Mouse (Mus musculus) midbrain, embryonic 14.5 days (tissue): ENCODE results near the gene Nrp1. TPM values are rescaled to one million over a fixed set of nuclear protein-coding genes. Genes with fewer than 3 reads are reported as not detected.

Experiments used
- ATAC-seq: fragments of 200-750 bp; cut with Nextera tagmentation; 2 replicates; pipeline ENCODE4 v1.8.0; 2017; ENCODE audit warnings: moderate number of reproducible peaks, moderate library complexity; ENCODE audit not compliant: low FRiP score, low TSS enrichment
- DNase-seq: peaks from one replicate; pipeline ENCODE4 v3.0.0-alpha.2; 2015
- H3K27ac ChIP-seq: fragments of 300-500 bp; sonication (generic); replicated peaks from 2 replicates; pipeline ENCODE4 v1.5.1; 2014; ENCODE audit warnings: mild to moderate bottlenecking, low read depth, low read length, moderate library complexity
- H3K27me3 ChIP-seq: fragments of 300-500 bp; sonication (generic); 2 replicates; pipeline ENCODE4 v1.6.1; 2014; ENCODE audit warnings: low read length, control low read depth, mixed read lengths; ENCODE audit not compliant: control insufficient read depth, insufficient read depth
- H3K36me3 ChIP-seq: fragments of 300-500 bp; sonication (generic); 2 replicates; pipeline ENCODE4 v1.6.1; 2014; ENCODE audit warnings: low read length, control low read depth; ENCODE audit not compliant: control insufficient read depth, insufficient read depth
- H3K4me1 ChIP-seq: fragments of 300-500 bp; sonication (generic); 2 replicates; pipeline ENCODE4 v1.6.1; 2014; ENCODE audit warnings: mild to moderate bottlenecking, antibody characterized with exemption, low read length, control low read depth; ENCODE audit not compliant: control insufficient read depth, insufficient read depth
- H3K4me2 ChIP-seq: fragments of 300-500 bp; sonication (generic); 2 replicates; pipeline ENCODE4 v1.6.1; 2014; ENCODE audit warnings: mild to moderate bottlenecking, low read length, moderate library complexity
- H3K4me3 ChIP-seq: fragments of 300-500 bp; sonication (generic); replicated peaks from 2 replicates; pipeline ENCODE4 v1.5.1; 2014; ENCODE audit warnings: low read depth, low read length
- H3K9ac ChIP-seq: fragments of 300-500 bp; sonication (generic); replicated peaks from 2 replicates; pipeline ENCODE4 v1.6.1; 2014; ENCODE audit warnings: mild to moderate bottlenecking, low read length, moderate library complexity
- H3K9me3 ChIP-seq: fragments of 300-500 bp; sonication (generic); 2 replicates; pipeline ENCODE4 v1.6.1; 2016; ENCODE audit warnings: low read length, control low read depth, mixed read lengths; ENCODE audit not compliant: control insufficient read depth
- WGBS: fragments of 180-500 bp; shearing (Covaris S2); extraction: QIAGEN DNeasy Blood & Tissue Kit; methylation state at CpG from one replicate; pipeline ENCODE4 v1.1.7; 2014; 5-methylcytosine and 5-hydroxymethylcytosine counted together
- polyA plus RNA-seq: library from polyadenylated mRNA; unstranded; fragments of >200 nt; fragmentation: Nextera tagmentation; extraction: Ambion mirVana; gene quantifications from 2 replicates; pipeline ENCODE4 v1.2.1, GENCODE M21; 2014

Nrp1 gene
- polyA plus RNA-seq, 1 experiment from 2014 or later = 61.7 TPM

GRCm38 (mm10) chr8:128375291-128375690 lies 16.9 kb downstream of the Nrp1 start:
- Histone ChIP-seq H3K36me3 (peaks cover 4% of the 10 kb centered on the region; the same call in 1 of the 2 replicates), H3K4me3 (no peak overlapping the region), H3K4me1 (0 out of 2 replicates have a peak, but pooled peaks cover 5% of the 10 kb centered on the region), H3K9me3 (no peaks in the 10 kb centered on the region), H3K4me2 (no peak overlapping the region), H3K27ac (no peak overlapping the region), H3K27me3 (no peaks in the 10 kb centered on the region), H3K9ac (no peak overlapping the region)
- ATAC-seq (no peak), DNase-seq (peak; percentile 37)
- 56% methylated on average over 4 of the region's 4 CpGs for WGBS

GRCm38 (mm10) chr8:128383176-128383575 lies 24.8 kb downstream of the Nrp1 start:
- H3K36me3 ChIP-seq = no peaks in the 10 kb centered on the region
- H3K4me2 ChIP-seq = no peak overlapping the region
- no peak for ATAC-seq
- no peaks in the 10 kb centered on the region for H3K27me3 ChIP-seq
- H3K27ac ChIP-seq = no peak overlapping the region
- peaks cover 10% of the 10 kb centered on the region; the same call in 1 of the 2 replicates for H3K4me1 ChIP-seq
- H3K9me3 ChIP-seq = no peaks in the 10 kb centered on the region
- no peak overlapping the region for H3K4me3 ChIP-seq
- peak; percentile 19 for DNase-seq
- 17% methylated on average over 3 of the region's 3 CpGs for WGBS
- no peak overlapping the region for H3K9ac ChIP-seq

GRCm38 (mm10) chr8:128384366-128384765 lies 26.0 kb downstream of the Nrp1 start:
- no peak overlapping the region for H3K4me3 ChIP-seq
- DNase-seq (no peak), ATAC-seq (no peak)
- H3K9ac ChIP-seq = no peak overlapping the region
- H3K36me3 ChIP-seq = no peaks in the 10 kb centered on the region
- H3K27me3 ChIP-seq = no peaks in the 10 kb centered on the region
- no peaks in the 10 kb centered on the region for H3K9me3 ChIP-seq
- no peak overlapping the region for H3K4me2 ChIP-seq
- H3K4me1 ChIP-seq = peaks cover 5% of the 10 kb centered on the region; the same call in 1 of the 2 replicates
- WGBS = 76% methylated on average over 2 of the region's 2 CpGs
- H3K27ac ChIP-seq = no peak overlapping the region

- H3K4me1 ChIP-seq = peaks cover 5% of the 10 kb centered on the region; the same call in 1 of the 2 replicates
- no peak overlapping the region for H3K27ac ChIP-seq
- no peak overlapping the region for H3K4me3 ChIP-seq
- no peak for ATAC-seq
- no peaks in the 10 kb centered on the region for H3K36me3 ChIP-seq
- no peak overlapping the region for H3K9ac ChIP-seq
- DNase-seq = no peak
- no peak overlapping the region for H3K4me2 ChIP-seq
- H3K27me3 ChIP-seq = no peaks in the 10 kb centered on the region
- WGBS = 38% methylated on average over 5 of the region's 5 CpGs
- no peaks in the 10 kb centered on the region for H3K9me3 ChIP-seq
These were observed 26.5 kb downstream of the Nrp1 start for GRCm38 (mm10) chr8:128384921-128385332.

GRCm38 (mm10) chr8:128386963-128387621 lies 28.7 kb downstream of the Nrp1 start:
- Histone ChIP-seq H3K4me3 (no peak overlapping the region), H3K4me2 (no peak overlapping the region), H3K27ac (no peak overlapping the region), H3K4me1 (peaks cover 5% of the 10 kb centered on the region; the same call in 1 of the 2 replicates), H3K9me3 (no peaks in the 10 kb centered on the region), H3K9ac (no peak overlapping the region), H3K36me3 (no peaks in the 10 kb centered on the region), H3K27me3 (no peaks in the 10 kb centered on the region)
- no peak for ATAC-seq
- WGBS = 81% methylated on average over 2 of the region's 2 CpGs
- DNase-seq = no peak

GRCm38 (mm10) chr8:128390759-128391158 lies 32.4 kb downstream of the Nrp1 start:
- DNase-seq (no peak), ATAC-seq (no peak)
- Histone ChIP-seq H3K9me3 (no peaks in the 10 kb centered on the region), H3K4me1 (no peaks in the 10 kb centered on the region), H3K4me2 (no peak overlapping the region), H3K27ac (no peak overlapping the region), H3K27me3 (no peaks in the 10 kb centered on the region), H3K36me3 (no peaks in the 10 kb centered on the region), H3K4me3 (no peak overlapping the region), H3K9ac (no peak overlapping the region)

DNA sequence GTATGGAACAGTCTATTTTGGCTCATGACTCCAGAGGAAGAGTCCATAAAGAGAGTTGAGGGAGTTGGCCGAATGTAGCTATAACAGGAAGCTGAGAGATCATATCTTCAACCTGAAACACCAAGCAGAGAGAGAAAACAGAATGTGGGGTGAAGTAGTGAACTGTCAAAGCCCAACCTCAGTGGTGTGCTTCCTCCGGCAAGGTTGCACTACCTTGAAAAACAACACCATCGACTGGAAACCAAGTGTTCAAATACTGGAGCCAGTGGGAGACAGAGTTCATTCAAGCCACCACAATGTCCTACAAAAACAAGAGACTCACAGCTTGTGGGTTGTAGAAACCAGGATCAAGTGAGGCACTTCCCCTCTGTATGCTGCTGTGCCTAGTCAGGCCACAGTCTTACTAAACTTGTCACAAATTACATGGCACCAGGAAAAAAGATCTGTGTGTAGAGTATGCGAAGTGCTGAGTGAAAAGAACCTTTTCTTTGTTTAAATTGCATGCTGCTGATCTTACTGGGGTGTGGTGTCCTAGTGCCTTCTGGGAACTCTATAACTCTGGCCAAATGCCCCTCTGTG lies 32.9 kb downstream of the Nrp1 start:
- no peak overlapping the region for H3K4me2 ChIP-seq
- DNase-seq (no peak), ATAC-seq (no peak)
- H3K27me3 ChIP-seq = no peaks in the 10 kb centered on the region
- no peak overlapping the region for H3K9ac ChIP-seq
- no peak overlapping the region for H3K4me3 ChIP-seq
- H3K4me1 ChIP-seq = no peaks in the 10 kb centered on the region
- H3K27ac ChIP-seq = no peak overlapping the region
- no peaks in the 10 kb centered on the region for H3K9me3 ChIP-seq
- 90% methylated on average over 4 of the region's 4 CpGs for WGBS
- no peaks in the 10 kb centered on the region for H3K36me3 ChIP-seq

DNA sequence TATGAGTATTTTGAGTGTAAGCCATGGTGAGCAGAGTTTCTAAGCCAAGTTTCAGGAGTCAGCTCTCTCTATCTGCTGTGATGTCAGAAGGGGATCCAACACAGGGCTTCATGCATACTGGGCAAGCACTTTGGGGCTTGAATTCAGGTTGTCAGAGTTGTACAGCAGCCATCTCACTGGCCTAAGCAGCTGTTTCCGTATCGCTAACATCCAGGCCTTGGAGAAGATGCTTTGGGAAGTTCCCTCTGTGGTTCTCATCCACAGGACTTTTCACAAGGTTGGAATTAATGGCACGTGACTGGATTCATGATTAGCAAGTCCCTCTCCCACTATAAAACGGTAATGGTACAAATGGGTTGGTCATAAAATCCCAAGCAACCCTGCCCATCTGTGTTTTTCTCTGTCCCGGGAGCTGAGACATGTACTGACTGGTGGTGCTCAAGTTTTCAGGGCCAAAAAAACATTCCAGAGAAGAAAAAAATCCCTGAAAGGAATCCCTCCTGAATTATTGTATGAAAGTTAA lies 36.3 kb downstream of the Nrp1 start:
- Histone ChIP-seq H3K9me3 (no peaks in the 10 kb centered on the region), H3K9ac (no peak overlapping the region), H3K4me3 (no peak overlapping the region), H3K27me3 (no peaks in the 10 kb centered on the region), H3K36me3 (no peaks in the 10 kb centered on the region), H3K4me1 (peaks cover 8% of the 10 kb centered on the region; the same call in 1 of the 2 replicates), H3K4me2 (no peak overlapping the region), H3K27ac (no peak overlapping the region)
- no peak for ATAC-seq
- WGBS = 92% methylated on average over 5 of the region's 5 CpGs
- DNase-seq = no peak

- H3K9ac ChIP-seq = no peak overlapping the region
- H3K27me3 ChIP-seq = no peaks in the 10 kb centered on the region
- no peak overlapping the region for H3K4me3 ChIP-seq
- ATAC-seq = no peak
- H3K36me3 ChIP-seq = no peaks in the 10 kb centered on the region
- H3K9me3 ChIP-seq = no peaks in the 10 kb centered on the region
- H3K4me2 ChIP-seq = no peak overlapping the region
- 41% methylated on average over 7 of the region's 7 CpGs for WGBS
- DNase-seq = no peak
- H3K4me1 ChIP-seq = peaks cover 8% of the 10 kb centered on the region; the same call in 1 of the 2 replicates
- no peak overlapping the region for H3K27ac ChIP-seq
These were observed 38.6 kb downstream of the Nrp1 start for GRCm38 (mm10) chr8:128396968-128397367.
